Mouse (Mus musculus): ENCODE measurements around the gene Fosb.

GRCm38 (mm10) chr7:19308454-19309277 is 1.2 kb downstream of the Fosb start:
- peak; percentile 57; the same call in 1 of the 2 replicates for TF ChIP-seq CTCF (IDR thresholded peaks at IDR 0.05; ENCODE audit: borderline replicate concordance, control insufficient read depth, extremely low read depth, insufficient read depth, low read length, poor library complexity)
- TF ChIP-seq POLR2A (IDR thresholded peaks at IDR 0.05; ENCODE audit: control insufficient read depth, extremely low read depth, insufficient read depth, low read length, poor library complexity) = no peak
